Mouse (Mus musculus) thymus, adult 2 months (tissue): ENCODE measurements around the gene Oaz2. TPM values are rescaled to one million over a fixed set of nuclear protein-coding genes. Genes with fewer than 3 reads are reported as not detected.
"Not testable (repeated sequence)": the region's sequence is repeated elsewhere in the genome, so short reads cannot be mapped to it uniquely, and the experiment has no call there.

Experiments used
- DNase-seq: peaks from one replicate; pipeline ENCODE4 v3.0.0; 2021
- H3K27ac ChIP-seq: fragments of 200-500 bp; 2 replicates; pipeline ENCODE4 v1.5.1; 2012; ENCODE audit warnings: low read length, control low read depth; ENCODE audit not compliant: control insufficient read depth, insufficient read depth
- H3K27me3 ChIP-seq: fragments of 200-500 bp; 2 replicates; pipeline ENCODE4 v1.6.1; 2012; ENCODE audit warnings: mild to moderate bottlenecking, low read length, moderate library complexity, mixed read lengths; ENCODE audit not compliant: control insufficient read depth, insufficient read depth
- H3K36me3 ChIP-seq: fragments of 200-500 bp; 2 replicates; pipeline ENCODE4 v1.6.1; 2012; ENCODE audit warnings: mild to moderate bottlenecking, low read length, moderate library complexity; ENCODE audit not compliant: control insufficient read depth, insufficient read depth
- H3K4me1 ChIP-seq: fragments of 200-500 bp; replicated peaks from 2 replicates; pipeline ENCODE4 v1.6.1; 2012; ENCODE audit warnings: low read length; ENCODE audit not compliant: control insufficient read depth, insufficient read depth
- H3K4me3 ChIP-seq: fragments of 200-500 bp; 2 replicates; pipeline ENCODE4 v1.5.1; 2012; ENCODE audit warnings: mild to moderate bottlenecking, low read length, control low read depth, moderate library complexity; ENCODE audit not compliant: control insufficient read depth, insufficient read depth
- CTCF ChIP-seq: fragments of 200-500 bp; IDR thresholded peaks from 2 replicates; pipeline ENCODE4 v1.5.1; 2012; ENCODE audit warnings: mild to moderate bottlenecking, control low read depth, low read length, moderate library complexity, borderline replicate concordance; ENCODE audit not compliant: control insufficient read depth, poor library complexity, insufficient read depth; ENCODE audit errors: extremely low read depth
- POLR2A ChIP-seq: fragments of 200-500 bp; IDR thresholded peaks from 2 replicates; pipeline ENCODE4 v1.6.1; 2012; ENCODE audit warnings: mild to moderate bottlenecking, low read length, control low read depth, moderate library complexity; ENCODE audit not compliant: control insufficient read depth, poor library complexity, insufficient read depth; ENCODE audit errors: extremely low read depth
- WGBS: fragments of 180-500 bp; shearing (Covaris S2); methylation state at CpG from one replicate; pipeline ENCODE4 v1.1.7; 2018; 5-methylcytosine and 5-hydroxymethylcytosine counted together
- polyA plus RNA-seq: library from polyadenylated mRNA; depleted of rRNA; stranded (reverse); fragments of >200 nt; gene quantifications from 2 replicates; pipeline ENCODE4 v1.2.3, GENCODE M21; 2012

Oaz2 gene
- polyA plus RNA-seq, 1 experiment: 68.1 TPM

DNA sequence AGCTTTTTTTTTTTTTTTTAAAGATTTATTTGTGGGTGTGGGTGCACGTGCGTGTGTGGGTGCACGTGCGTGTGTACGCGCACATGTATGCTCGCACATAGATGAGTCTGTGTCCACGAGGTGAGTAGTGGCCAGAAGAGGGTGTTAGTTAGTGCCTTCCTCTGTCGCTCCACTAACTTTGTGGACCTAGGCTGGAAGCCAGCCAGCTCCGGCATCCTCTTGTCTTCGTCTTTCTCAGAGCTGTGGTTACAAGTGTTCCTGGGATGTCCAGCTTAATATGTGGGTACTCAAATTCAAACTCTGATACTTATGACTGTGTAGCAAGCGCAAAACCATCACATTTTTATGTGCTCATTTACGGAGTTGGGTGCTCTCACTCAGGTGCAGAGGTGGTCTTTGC is 19.1 kb upstream of the Oaz2 start:
- H3K4me3 ChIP-seq: no peak overlapping the region

DNA sequence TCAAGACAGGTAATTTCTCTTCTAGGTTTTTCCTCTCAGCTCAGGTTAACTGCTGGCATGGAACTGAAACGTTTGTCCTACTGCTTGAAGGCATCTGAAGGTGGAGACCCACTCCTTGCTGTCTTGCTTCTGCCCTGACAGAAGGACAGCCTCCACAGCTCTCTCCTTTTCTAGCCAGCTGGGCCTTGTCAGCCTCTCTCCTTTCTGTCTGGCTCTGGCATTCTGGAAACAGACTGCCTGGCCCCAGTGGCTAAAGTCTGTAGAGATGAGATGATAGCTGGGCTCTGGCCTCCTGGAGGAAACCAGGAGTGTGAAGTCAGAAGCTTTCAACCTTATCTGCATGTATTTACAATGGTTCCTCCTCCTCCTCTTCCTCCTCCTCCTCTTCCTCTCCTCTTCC is 17.8 kb upstream of the Oaz2 start:
- H3K4me1 ChIP-seq: no peaks in the 10 kb centered on the region
- DNase-seq: no peak
- H3K27ac ChIP-seq: no peak overlapping the region
- H3K27me3 ChIP-seq: no peaks in the 10 kb centered on the region
- TF ChIP-seq POLR2A: no peak
- TF ChIP-seq CTCF: no peak
- no peak overlapping the region for H3K4me3 ChIP-seq
- no peaks in the 10 kb centered on the region for H3K36me3 ChIP-seq
- 63% methylated on average over 1 of the region's 1 CpGs for WGBS

More for the DNA sequence above, 19.1 kb upstream of the Oaz2 start:
- Histone ChIP-seq H3K4me1 (no peaks in the 10 kb centered on the region), H3K36me3 (no peaks in the 10 kb centered on the region), H3K27ac (no peak overlapping the region), H3K27me3 (no peaks in the 10 kb centered on the region)
- WGBS: 91% methylated on average over 13 of the region's 13 CpGs
- TF ChIP-seq CTCF (no peak), POLR2A (no peak)
- DNase-seq: no peak

DNA sequence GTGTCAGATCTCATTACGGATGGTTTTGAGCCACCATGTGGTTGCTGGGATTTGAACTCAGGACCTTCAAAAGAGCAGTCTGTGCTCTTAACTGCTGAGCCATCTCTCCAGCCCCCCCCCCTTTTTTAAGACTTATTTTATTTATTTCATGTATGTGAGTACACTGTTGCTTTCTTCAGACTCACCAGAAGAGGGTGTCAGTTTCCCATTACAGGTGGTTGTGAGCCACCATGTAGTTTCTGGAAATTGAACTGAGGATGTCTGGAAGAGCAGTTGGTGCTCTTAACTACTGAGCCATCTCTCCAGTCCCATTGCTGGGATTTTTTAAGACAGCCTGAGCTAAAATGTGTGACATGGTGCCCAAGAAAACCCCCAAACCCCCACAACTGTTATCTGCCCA is 15.8 kb upstream of the Oaz2 start:
- WGBS: 97% methylated on average over 1 of the region's 1 CpGs
- not testable (repeated sequence) for H3K36me3 ChIP-seq, H3K27ac ChIP-seq, H3K4me3 ChIP-seq, DNase-seq, H3K4me1 ChIP-seq, H3K27me3 ChIP-seq

DNA sequence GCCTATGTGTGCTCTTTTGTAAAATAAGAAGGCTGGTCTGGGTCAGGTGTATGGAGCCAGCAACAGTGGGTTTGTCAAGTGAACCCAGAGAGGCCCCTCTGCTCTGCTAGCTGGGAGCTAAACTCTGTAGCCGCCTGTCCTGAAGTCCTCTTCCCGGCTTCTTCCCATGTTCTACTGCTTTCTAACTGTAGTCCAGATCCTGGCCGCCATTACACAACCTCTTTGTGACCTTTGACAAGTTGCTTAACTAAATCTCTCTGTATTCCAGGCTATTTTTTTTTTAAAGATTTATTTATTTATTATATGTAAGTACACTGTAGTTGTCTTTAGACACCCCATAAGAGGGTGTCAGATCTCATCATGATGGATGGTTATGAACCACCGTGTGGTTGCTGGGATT is 14.1 kb upstream of the Oaz2 start:
- TF ChIP-seq POLR2A (no peak), CTCF (no peak)
- 98% methylated on average over 4 of the region's 4 CpGs for WGBS
- no peak for DNase-seq
- H3K4me1 ChIP-seq: no peaks in the 10 kb centered on the region
- no peaks in the 10 kb centered on the region for H3K36me3 ChIP-seq
- H3K27me3 ChIP-seq: no peaks in the 10 kb centered on the region
- no peak overlapping the region for H3K4me3 ChIP-seq
- no peak overlapping the region for H3K27ac ChIP-seq

DNA sequence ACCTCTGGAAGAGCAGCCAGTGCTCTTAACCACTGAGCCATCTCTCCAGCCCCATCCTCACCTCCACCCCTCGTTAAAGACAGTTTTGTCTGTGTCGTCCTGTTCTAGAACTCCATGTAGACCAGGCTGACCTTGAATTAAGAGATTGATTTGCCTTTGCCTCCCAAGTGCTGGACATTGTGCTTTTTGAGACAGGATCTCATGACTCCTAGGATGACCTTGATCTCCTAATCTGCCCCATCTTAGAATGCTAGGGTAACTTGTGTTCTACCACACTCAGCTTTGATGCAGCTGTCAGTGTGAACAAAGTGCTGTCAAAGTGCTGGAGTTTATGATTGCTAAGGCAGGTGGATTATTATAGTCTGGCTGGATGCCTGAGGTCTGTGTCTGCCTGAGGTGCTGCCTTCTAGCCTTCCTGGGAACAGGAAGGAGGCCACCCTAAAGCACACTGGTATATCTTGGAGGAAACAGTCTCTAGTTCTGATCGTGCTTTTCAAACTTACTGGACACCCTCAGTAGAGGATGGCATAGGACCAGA is 13.0 kb upstream of the Oaz2 start:
- no peak for DNase-seq
- Histone ChIP-seq H3K27ac (no peak overlapping the region), H3K36me3 (no peaks in the 10 kb centered on the region), H3K4me3 (no peak overlapping the region), H3K4me1 (no peaks in the 10 kb centered on the region), H3K27me3 (no peaks in the 10 kb centered on the region)
- 82% methylated on average over 3 of the region's 3 CpGs for WGBS
- TF ChIP-seq POLR2A (no peak), CTCF (no peak)

DNA sequence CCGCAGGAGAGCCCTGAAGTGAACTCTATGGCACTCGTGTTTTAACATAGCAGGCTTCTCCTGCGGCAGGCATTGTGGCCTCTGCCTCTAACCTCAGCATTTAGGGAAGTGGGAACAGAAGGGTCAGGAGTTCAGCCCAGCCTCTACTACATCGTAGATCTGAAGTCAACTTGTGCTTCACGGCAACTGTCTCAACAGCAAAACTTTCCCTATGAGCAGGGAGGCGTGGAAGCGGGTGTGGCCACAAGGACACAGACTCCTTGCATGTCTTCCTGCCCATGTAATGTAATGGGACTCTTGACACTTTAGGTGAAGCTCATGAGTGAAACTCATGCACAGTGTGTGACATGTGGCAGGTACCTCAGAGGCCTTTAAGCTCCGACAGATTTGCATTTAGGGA is 12.3 kb upstream of the Oaz2 start:
- 32% methylated on average over 8 of the region's 8 CpGs for WGBS
- TF ChIP-seq POLR2A (no peak), CTCF (no peak)

DNA sequence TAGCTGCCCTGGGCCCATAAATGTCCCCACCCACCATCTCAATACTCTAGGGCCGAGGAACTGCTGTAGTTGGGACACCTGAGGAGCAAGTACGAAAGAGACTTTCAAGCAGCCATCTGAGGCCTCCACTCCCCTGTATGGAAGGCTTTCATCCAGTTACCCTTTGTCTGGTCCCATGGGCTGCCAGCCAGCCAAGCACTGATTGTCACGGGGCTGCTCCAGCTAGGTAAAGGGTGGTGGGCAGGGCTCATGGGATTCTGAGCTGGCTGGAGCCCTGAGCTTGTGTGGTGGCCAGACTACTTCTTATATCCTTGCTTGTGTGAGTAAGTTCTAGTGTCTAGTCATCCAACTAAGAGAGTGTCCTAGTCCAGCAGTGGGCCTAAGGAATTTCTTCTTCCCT is 10.6 kb upstream of the Oaz2 start:
- H3K27me3 ChIP-seq: no peaks in the 10 kb centered on the region
- no peak overlapping the region for H3K4me3 ChIP-seq
- H3K36me3 ChIP-seq: no peaks in the 10 kb centered on the region
- no peak for DNase-seq
- TF ChIP-seq CTCF (no peak), POLR2A (no peak)
- WGBS: 99% methylated on average over 3 of the region's 3 CpGs
- H3K27ac ChIP-seq: no peak overlapping the region
- no peaks in the 10 kb centered on the region for H3K4me1 ChIP-seq

More for the DNA sequence above, 12.3 kb upstream of the Oaz2 start:
- no peak for DNase-seq
- Histone ChIP-seq H3K27me3 (no peaks in the 10 kb centered on the region), H3K4me1 (no peaks in the 10 kb centered on the region), H3K36me3 (no peaks in the 10 kb centered on the region), H3K27ac (no peak overlapping the region), H3K4me3 (no peak overlapping the region)
